Mouse (Mus musculus) frontal cortex, adult 2 months (tissue): Measurements from ENCODE around the gene Bbs2. TPM values are rescaled to one million over a fixed set of nuclear protein-coding genes. Genes with fewer than 3 reads are reported as not detected.

Source experiments
- polyA plus RNA-seq: library from polyadenylated mRNA; depleted of rRNA; stranded (reverse); fragments of >200 nt; gene quantifications from 2 replicates; pipeline ENCODE4 v1.2.3, GENCODE M21; 2012; rRNA removed

Bbs2 gene
- polyA plus RNA-seq, 1 experiment = 93.6 TPM

Other genes starting within 250 kb of the Bbs2 start
- 111 and 113 TPM in 2 replicates for gene Amfr, start 86.1 kb downstream of the Bbs2 start, polyA plus RNA-seq
- gene Nudt21, start 61.9 kb downstream of the Bbs2 start, polyA plus RNA-seq = 31.7 and 35.4 TPM in 2 replicates
- 48.7 and 52.5 TPM in 2 replicates for gene Ogfod1, start 61.7 kb downstream of the Bbs2 start, polyA plus RNA-seq
- not detected in 2 replicates for gene Mt4, start 38.3 kb upstream of the Bbs2 start, polyA plus RNA-seq
- 1,770 and 2,382 TPM in 2 replicates for gene Mt3, start 53.7 kb upstream of the Bbs2 start, polyA plus RNA-seq
- gene Mt2, start 73.7 kb upstream of the Bbs2 start, polyA plus RNA-seq = 352 and 451 TPM in 2 replicates
- 874 and 1,481 TPM in 2 replicates for gene Mt1, start 80.2 kb upstream of the Bbs2 start, polyA plus RNA-seq
- 32.8 and 33.6 TPM in 2 replicates for gene Nup93, start 115.6 kb upstream of the Bbs2 start, polyA plus RNA-seq
- 0.92 and 1.2 TPM in 2 replicates for gene Slc12a3, start 230.3 kb upstream of the Bbs2 start, polyA plus RNA-seq